Comparison of ENCODE assay signal across 24 mouse cellular contexts in genomic region chr13:32841349-32841748, GRCm38 (mm10). TPM values are rescaled to one million over a fixed set of nuclear protein-coding genes. Genes with fewer than 3 reads are reported as not detected.
"Had no signal": no experiment of that assay in that cellular context is flagged by ENCODE, and none has a peak within 500 bp of the region (broad histone marks: within the 10 kb centered on the region; RNA-seq: fewer than 3 reads in every experiment).

No protein-coding gene starts in this region.

- H3K36me3 ChIP-seq: neural tube, embryonic 13.5 days; neural tube, embryonic 15.5 days; stomach, embryonic 15.5 days had no signal

- H3K4me1 ChIP-seq: neural tube, embryonic 13.5 days; neural tube, embryonic 15.5 days; stomach, embryonic 15.5 days had no signal

- H3K4me3 ChIP-seq: neural tube, embryonic 13.5 days; neural tube, embryonic 15.5 days; stomach, embryonic 15.5 days had no signal

- H3K4me2 ChIP-seq: neural tube, embryonic 13.5 days; neural tube, embryonic 15.5 days; stomach, embryonic 15.5 days had no signal

- H3K27me3 ChIP-seq: neural tube, embryonic 13.5 days; neural tube, embryonic 15.5 days; stomach, embryonic 15.5 days had no signal

- DNase-seq: retina, postnatal 1 day; right cerebral cortex, adult 18-20 months; right cerebral cortex, postnatal 14 days; right cerebral cortex, postnatal 25 days; right cerebral cortex, postnatal 4 days; spleen, adult 18-20 months; thymus, adult 18-20 months; thymus, adult 2 months; thymus, postnatal 14 days; thymus, postnatal 25 days; thymus, postnatal 36 days; thymus, postnatal 4 days had no signal

- H3K9me3 ChIP-seq: neural tube, embryonic 13.5 days; neural tube, embryonic 15.5 days; stomach, embryonic 15.5 days had no signal

- H3K9ac ChIP-seq: neural tube, embryonic 13.5 days; neural tube, embryonic 15.5 days; stomach, embryonic 15.5 days had no signal

- H3K27ac ChIP-seq: neural tube, embryonic 13.5 days; neural tube, embryonic 15.5 days; stomach, embryonic 15.5 days; stomach, postnatal 0 days had no signal

RNA-seq across cellular contexts. Expression of gene D930007J09Rik, which starts 38.7 kb away (rescaled TPM):
- polyA plus RNA-seq: neural tube, embryonic 13.5 days; neural tube, embryonic 14.5 days; neural tube, embryonic 15.5 days; small intestine, adult 2 months; spleen, adult 2 months; stomach, embryonic 14.5 days; stomach, embryonic 15.5 days; stomach, embryonic 16.5 days; stomach, postnatal 0 days; testis, adult 2 months; thymus, adult 2 months; thymus, postnatal 0 days; urinary bladder, adult 2 months had no signal

RNA-seq across cellular contexts. Expression of gene Serpinb1c, which starts 56.7 kb away (rescaled TPM):
- polyA plus RNA-seq: neural tube, embryonic 13.5 days; small intestine, adult 2 months; spleen, adult 2 months; stomach, embryonic 14.5 days; stomach, embryonic 15.5 days; stomach, embryonic 16.5 days; testis, adult 2 months; thymus, adult 2 months; thymus, postnatal 0 days had no signal

RNA-seq across cellular contexts. Expression of gene Mylk4, which starts 57.6 kb away (rescaled TPM):
- polyA plus RNA-seq: small intestine, adult 2 months; spleen, adult 2 months had no signal
